Mouse (Mus musculus): Measurements from ENCODE around the gene Tprn.

- no peak for TF ChIP-seq GATA1 (IDR thresholded peaks at IDR 0.05; ENCODE audit: borderline replicate concordance, low read length)
- TF ChIP-seq FLI1 (IDR thresholded peaks at IDR 0.05; ENCODE audit: low read length) = no peak
Measured at GRCm38 (mm10) chr2:25228995-25229530, 33.4 kb upstream of the Tprn start.

Measured in megakaryocyte, embryonic 14.5 days (primary cell).